Mouse (Mus musculus): Measurements from ENCODE around the gene Ufc1. TPM values are rescaled to one million over a fixed set of nuclear protein-coding genes. Genes with fewer than 3 reads are reported as not detected.

Ufc1 gene
- polyA plus RNA-seq, 1 experiment from 2014 or later: 111 TPM

DNA sequence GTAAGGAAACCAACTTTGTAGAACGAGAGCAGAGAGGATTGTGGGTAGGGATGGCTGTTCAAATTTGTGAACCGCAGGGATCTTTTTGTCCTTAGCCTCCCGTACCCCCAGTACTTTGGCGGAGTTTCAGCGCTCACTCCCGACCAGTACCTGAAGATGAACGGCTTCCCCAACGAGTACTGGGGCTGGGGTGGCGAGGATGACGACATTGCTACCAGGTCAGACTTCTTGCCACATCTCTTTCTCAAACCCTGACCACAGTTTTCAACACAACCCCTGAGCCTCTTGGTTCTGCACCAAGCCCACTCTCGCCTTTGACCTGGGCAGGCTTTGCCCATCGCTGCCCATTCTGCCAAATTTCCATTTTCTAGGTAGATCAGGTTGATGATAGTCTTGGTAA lies 20.7 kb downstream of the Ufc1 start:
- ATAC-seq (ENCODE audit: low FRiP score, low TSS enrichment): no peak
- WGBS: 91% methylated on average over 12 of the region's 12 CpGs
- Histone ChIP-seq H3K9me3 (ENCODE audit: low read length) (no peaks in the 10 kb centered on the region), H3K9ac (replicated peaks; ENCODE audit: low read length) (no peak overlapping the region), H3K27ac (ENCODE audit: low read length) (no peak overlapping the region), H3K36me3 (ENCODE audit: insufficient read depth, low read length) (peaks cover 58% of the 10 kb centered on the region), H3K4me3 (ENCODE audit: low read length) (no peak overlapping the region), H3K4me2 (replicated peaks; ENCODE audit: low read depth, low read length) (no peak overlapping the region), H3K4me1 (ENCODE audit: insufficient read depth, low read length) (peaks cover 11% of the 10 kb centered on the region), H3K27me3 (ENCODE audit: insufficient read depth, low read length) (no peaks in the 10 kb centered on the region)

DNA sequence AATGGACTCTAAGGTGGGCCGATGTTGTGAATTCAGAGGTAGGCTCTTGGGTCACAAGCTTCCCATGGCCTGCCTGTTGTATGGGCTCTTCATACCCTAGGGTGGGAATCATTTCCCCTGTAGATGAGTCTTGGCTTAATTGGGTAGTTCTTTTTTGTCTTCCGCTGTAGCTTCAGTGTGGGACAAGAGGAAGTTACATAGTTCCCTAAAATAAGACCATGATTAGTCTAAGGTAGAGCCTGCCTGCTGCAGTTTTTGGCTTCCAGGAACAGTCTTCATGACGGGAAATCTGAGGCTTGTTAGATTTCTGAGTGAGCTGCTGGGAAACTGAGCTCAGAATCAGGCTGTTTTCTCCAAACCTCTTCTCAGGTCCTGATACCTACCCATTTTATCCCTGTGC lies 22.7 kb downstream of the Ufc1 start:
- Histone ChIP-seq H3K36me3 (ENCODE audit: insufficient read depth, low read length) (peaks cover 44% of the 10 kb centered on the region), H3K27ac (ENCODE audit: low read length) (no peak overlapping the region), H3K9me3 (ENCODE audit: low read length) (no peaks in the 10 kb centered on the region), H3K4me2 (replicated peaks; ENCODE audit: low read depth, low read length) (0 out of 2 replicates have a peak overlapping the region, but pooled peaks have one; percentile 77), H3K9ac (replicated peaks; ENCODE audit: low read length) (no peak overlapping the region), H3K4me1 (ENCODE audit: insufficient read depth, low read length) (peaks cover 11% of the 10 kb centered on the region), H3K27me3 (ENCODE audit: insufficient read depth, low read length) (no peaks in the 10 kb centered on the region), H3K4me3 (ENCODE audit: low read length) (no peak overlapping the region)
- WGBS: 88% methylated on average over 3 of the region's 3 CpGs
- ATAC-seq (ENCODE audit: low FRiP score, low TSS enrichment): no peak

DNA sequence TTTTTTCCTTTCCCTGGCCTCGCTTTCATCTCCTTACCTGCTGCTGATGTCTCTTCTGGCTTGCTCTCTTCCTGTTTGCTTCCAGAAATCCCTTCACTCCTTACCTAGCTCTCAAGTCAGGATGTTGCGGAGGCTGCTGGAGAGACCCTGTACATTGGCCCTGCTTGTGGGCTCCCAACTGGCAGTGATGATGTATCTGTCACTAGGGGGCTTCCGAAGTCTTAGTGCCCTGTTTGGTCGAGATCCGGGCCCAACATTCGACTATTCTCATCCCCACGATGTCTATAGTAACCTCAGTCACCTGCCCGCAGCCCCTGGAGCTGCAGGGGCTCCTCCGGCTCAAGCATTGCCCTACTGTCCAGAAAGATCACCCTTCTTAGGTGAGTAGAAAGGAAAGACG lies 23.2 kb downstream of the Ufc1 start:
- no peak for ATAC-seq (ENCODE audit: low FRiP score, low TSS enrichment)
- peaks cover 11% of the 10 kb centered on the region for H3K4me1 ChIP-seq (ENCODE audit: insufficient read depth, low read length)
- H3K9me3 ChIP-seq (ENCODE audit: low read length): no peaks in the 10 kb centered on the region
- no peaks in the 10 kb centered on the region for H3K27me3 ChIP-seq (ENCODE audit: insufficient read depth, low read length)
- WGBS: 65% methylated on average over 10 of the region's 10 CpGs
- no peak overlapping the region; the same call in 1 of the 2 replicates for H3K9ac ChIP-seq (replicated peaks; ENCODE audit: low read length)
- peak overlapping the region; percentile 77 for H3K4me2 ChIP-seq (replicated peaks; ENCODE audit: low read depth, low read length)
- no peak overlapping the region; the same call in 1 of the 2 replicates for H3K27ac ChIP-seq (ENCODE audit: low read length)
- peak overlapping the region; percentile 84 for H3K4me3 ChIP-seq (ENCODE audit: low read length)
- H3K36me3 ChIP-seq (ENCODE audit: insufficient read depth, low read length): peaks cover 40% of the 10 kb centered on the region

GRCm38 (mm10) chr1:171271196-171271595 lies 23.6 kb downstream of the Ufc1 start:
- peak overlapping the region; percentile 76 for H3K9ac ChIP-seq (replicated peaks; ENCODE audit: low read length)
- H3K4me1 ChIP-seq (ENCODE audit: insufficient read depth, low read length): peaks cover 11% of the 10 kb centered on the region
- H3K9me3 ChIP-seq (ENCODE audit: low read length): no peaks in the 10 kb centered on the region
- H3K27ac ChIP-seq (ENCODE audit: low read length): peak overlapping the region; percentile 87
- 38% methylated on average over 9 of the region's 9 CpGs for WGBS
- peak overlapping the region; percentile 84 for H3K4me3 ChIP-seq (ENCODE audit: low read length)
- no peaks in the 10 kb centered on the region for H3K27me3 ChIP-seq (ENCODE audit: insufficient read depth, low read length)
- H3K4me2 ChIP-seq (replicated peaks; ENCODE audit: low read depth, low read length): peak overlapping the region; percentile 77
- peaks cover 35% of the 10 kb centered on the region for H3K36me3 ChIP-seq (ENCODE audit: insufficient read depth, low read length)
- ATAC-seq (ENCODE audit: low FRiP score, low TSS enrichment): no peak

- peaks cover 11% of the 10 kb centered on the region for H3K4me1 ChIP-seq (ENCODE audit: insufficient read depth, low read length)
- peak overlapping the region; percentile 87 for H3K27ac ChIP-seq (ENCODE audit: low read length)
- H3K27me3 ChIP-seq (ENCODE audit: insufficient read depth, low read length): no peaks in the 10 kb centered on the region
- no peaks in the 10 kb centered on the region for H3K9me3 ChIP-seq (ENCODE audit: low read length)
- H3K36me3 ChIP-seq (ENCODE audit: insufficient read depth, low read length): peaks cover 29% of the 10 kb centered on the region
- H3K9ac ChIP-seq (replicated peaks; ENCODE audit: low read length): peak overlapping the region; percentile 76
- peak; percentile 90 for ATAC-seq (ENCODE audit: low FRiP score, low TSS enrichment)
- WGBS: 0% methylated on average over 19 of the region's 19 CpGs
- peak overlapping the region; percentile 84 for H3K4me3 ChIP-seq (ENCODE audit: low read length)
- peak overlapping the region; percentile 77 for H3K4me2 ChIP-seq (replicated peaks; ENCODE audit: low read depth, low read length)
These were observed 24.3 kb downstream of the Ufc1 start for GRCm38 (mm10) chr1:171270573-171270900.

DNA sequence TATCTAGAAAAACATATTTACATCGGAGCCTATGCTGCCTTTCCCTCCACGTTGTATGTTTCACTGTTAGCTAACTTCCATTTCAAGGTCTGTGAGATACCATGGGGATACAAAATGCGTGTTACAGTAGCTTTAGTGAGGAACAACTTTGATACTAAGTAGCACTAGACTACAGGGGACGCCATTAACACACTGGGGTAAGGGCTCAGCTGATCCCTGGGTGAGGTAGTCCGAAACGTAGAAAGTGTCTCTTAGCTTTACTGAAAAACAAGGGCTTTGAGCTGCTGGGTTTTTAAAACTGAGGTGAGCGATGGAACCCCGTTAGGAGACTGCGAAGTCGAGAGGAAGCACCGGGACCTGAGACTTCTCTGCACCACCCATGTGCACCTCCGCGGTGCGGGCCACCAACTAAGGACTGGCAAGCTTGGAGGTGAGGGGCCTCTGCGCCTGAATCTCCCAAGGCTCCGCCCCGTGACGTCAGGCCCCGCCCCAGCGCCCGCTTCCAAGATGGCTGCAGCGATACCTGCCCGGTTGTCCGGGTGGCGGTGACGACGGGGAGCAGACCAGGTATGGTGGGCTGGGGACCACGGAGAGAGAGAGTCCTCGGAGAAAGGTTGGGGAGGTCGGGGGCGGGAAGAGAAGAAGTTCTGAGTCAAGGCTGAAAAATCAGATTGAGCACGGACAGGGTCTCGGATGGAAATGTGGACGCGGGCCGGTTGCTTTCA lies 24.8 kb downstream of the Ufc1 start, which contains the start of gene B4galt3:
Gene B4galt3, plus strand, starts transcription at position 481 of the 725 bp plus-strand sequence.
- Histone ChIP-seq H3K36me3 (ENCODE audit: insufficient read depth, low read length) (peaks cover 23% of the 10 kb centered on the region), H3K27me3 (ENCODE audit: insufficient read depth, low read length) (no peaks in the 10 kb centered on the region), H3K4me2 (replicated peaks; ENCODE audit: low read depth, low read length) (peak within 1 kb of the TSS; percentile 77), H3K9ac (replicated peaks; ENCODE audit: low read length) (peak within 1 kb of the TSS; percentile 76), H3K27ac (ENCODE audit: low read length) (peak within 1 kb of the TSS; percentile 87), H3K9me3 (ENCODE audit: low read length) (no peaks in the 10 kb centered on the region), H3K4me1 (ENCODE audit: insufficient read depth, low read length) (peaks cover 11% of the 10 kb centered on the region), H3K4me3 (ENCODE audit: low read length) (peak within 1 kb of the TSS; percentile 84)
- ATAC-seq (ENCODE audit: low FRiP score, low TSS enrichment): peak; percentile 94
- 3% methylated on average over 36 of the region's 36 CpGs for WGBS

DNA sequence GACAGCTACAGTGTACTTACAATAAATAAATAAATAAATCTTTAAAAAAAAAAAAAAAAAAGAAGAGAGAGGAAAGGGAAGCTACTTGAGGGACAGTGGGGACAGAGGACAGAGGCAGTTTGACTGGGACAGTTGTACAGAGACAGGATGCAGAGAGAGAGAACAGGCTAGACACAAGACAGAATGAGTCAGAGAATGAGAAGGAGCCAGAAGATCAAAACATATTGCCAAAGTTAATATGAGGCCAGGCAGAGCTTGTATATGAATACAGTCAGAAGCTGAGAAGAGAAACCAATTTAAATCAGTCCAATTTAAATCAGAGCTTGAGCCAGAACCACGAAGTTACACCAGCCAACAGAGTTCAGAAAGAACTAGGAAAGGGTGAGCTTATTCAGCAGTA lies 26.5 kb downstream of the Ufc1 start:
- WGBS: 63% methylated on average over 1 of the region's 1 CpGs
- H3K9ac ChIP-seq (replicated peaks; ENCODE audit: low read length): no peak overlapping the region
- no peaks in the 10 kb centered on the region for H3K27me3 ChIP-seq (ENCODE audit: insufficient read depth, low read length)
- no peaks in the 10 kb centered on the region for H3K9me3 ChIP-seq (ENCODE audit: low read length)
- H3K4me3 ChIP-seq (ENCODE audit: low read length): no peak overlapping the region
- peaks cover 11% of the 10 kb centered on the region for H3K4me1 ChIP-seq (ENCODE audit: insufficient read depth, low read length)
- H3K36me3 ChIP-seq (ENCODE audit: insufficient read depth, low read length): peaks cover 8% of the 10 kb centered on the region
- ATAC-seq (ENCODE audit: low FRiP score, low TSS enrichment): no peak
- H3K27ac ChIP-seq (ENCODE audit: low read length): no peak overlapping the region
- H3K4me2 ChIP-seq (replicated peaks; ENCODE audit: low read depth, low read length): no peak overlapping the region

GRCm38 (mm10) chr1:171265971-171266744 lies 28.7 kb downstream of the Ufc1 start:
- no peak for ATAC-seq (ENCODE audit: low FRiP score, low TSS enrichment)
- Histone ChIP-seq H3K36me3 (ENCODE audit: insufficient read depth, low read length) (no peaks in the 10 kb centered on the region), H3K27me3 (ENCODE audit: insufficient read depth, low read length) (no peaks in the 10 kb centered on the region), H3K27ac (ENCODE audit: low read length) (no peak overlapping the region), H3K4me1 (ENCODE audit: insufficient read depth, low read length) (peaks cover 12% of the 10 kb centered on the region), H3K4me2 (replicated peaks; ENCODE audit: low read depth, low read length) (no peak overlapping the region), H3K9ac (replicated peaks; ENCODE audit: low read length) (no peak overlapping the region), H3K9me3 (ENCODE audit: low read length) (no peaks in the 10 kb centered on the region), H3K4me3 (ENCODE audit: low read length) (no peak overlapping the region)
- WGBS: 59% methylated on average over 4 of the region's 4 CpGs

GRCm38 (mm10) chr1:171263666-171264461 lies 31.0 kb downstream of the Ufc1 start:
- peaks cover 8% of the 10 kb centered on the region for H3K4me1 ChIP-seq (ENCODE audit: insufficient read depth, low read length)
- no peak overlapping the region for H3K9ac ChIP-seq (replicated peaks; ENCODE audit: low read length)
- no peaks in the 10 kb centered on the region for H3K9me3 ChIP-seq (ENCODE audit: low read length)
- WGBS: 85% methylated on average over 3 of the region's 3 CpGs
- H3K4me2 ChIP-seq (replicated peaks; ENCODE audit: low read depth, low read length): no peak overlapping the region; the same call in 1 of the 2 replicates
- H3K27ac ChIP-seq (ENCODE audit: low read length): peak overlapping the region; percentile 94
- no peak overlapping the region for H3K4me3 ChIP-seq (ENCODE audit: low read length)
- no peaks in the 10 kb centered on the region for H3K27me3 ChIP-seq (ENCODE audit: insufficient read depth, low read length)
- 0 out of 2 replicates have a peak, but pooled peaks have one; percentile 1 for ATAC-seq (ENCODE audit: low FRiP score, low TSS enrichment)
- peaks cover 2% of the 10 kb centered on the region; the same call in 1 of the 2 replicates for H3K36me3 ChIP-seq (ENCODE audit: insufficient read depth, low read length)

All from kidney, embryonic 16.5 days (tissue).